Mouse (Mus musculus) 416B (cell line): Measurements from ENCODE around the gene Luzp1.

ENCODE experiments used
- DNase-seq: peaks from one replicate; pipeline ENCODE4 v3.0.0; 2011; ENCODE audit warnings: low read depth

Gene Luzp1

DNA sequence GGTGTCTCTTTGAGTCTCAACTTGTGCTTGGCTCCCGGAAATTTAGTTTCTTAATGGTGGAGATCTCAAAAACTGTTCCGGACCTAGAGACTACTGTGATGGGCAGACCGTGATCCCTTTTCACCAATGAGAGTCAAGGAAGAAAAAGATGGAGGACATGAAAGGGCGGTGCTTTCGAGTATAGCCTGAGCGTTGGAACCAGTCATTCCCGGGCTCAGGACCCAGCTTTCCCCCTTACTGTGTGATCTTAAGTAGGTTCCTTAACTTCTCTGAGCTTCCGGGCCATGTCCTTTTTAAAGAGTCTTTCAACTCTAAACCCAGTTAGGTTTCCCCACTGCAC, 6.8 kb upstream of the Luzp1 start:
- peak; percentile 67 for DNase-seq

DNA sequence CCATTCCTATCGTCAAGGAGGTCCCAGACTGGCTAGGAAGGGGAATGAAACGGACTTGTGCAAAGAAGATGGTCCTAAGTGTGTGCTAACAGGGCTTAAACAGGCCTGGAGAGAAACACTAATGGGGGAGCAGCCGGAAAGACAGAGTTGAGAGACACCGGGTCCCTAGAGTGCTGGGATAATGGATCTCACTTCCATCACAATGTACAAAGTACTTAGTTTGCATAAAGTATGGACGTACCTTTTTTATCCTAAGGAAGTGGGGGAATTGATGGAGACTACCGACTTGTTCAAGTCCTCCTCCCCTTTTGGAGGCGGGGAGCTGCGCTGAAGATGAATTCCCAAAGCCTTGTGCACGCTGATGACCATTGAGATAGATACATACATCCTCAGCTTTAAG, 6.1 kb upstream of the Luzp1 start:
- DNase-seq = no peak

DNA sequence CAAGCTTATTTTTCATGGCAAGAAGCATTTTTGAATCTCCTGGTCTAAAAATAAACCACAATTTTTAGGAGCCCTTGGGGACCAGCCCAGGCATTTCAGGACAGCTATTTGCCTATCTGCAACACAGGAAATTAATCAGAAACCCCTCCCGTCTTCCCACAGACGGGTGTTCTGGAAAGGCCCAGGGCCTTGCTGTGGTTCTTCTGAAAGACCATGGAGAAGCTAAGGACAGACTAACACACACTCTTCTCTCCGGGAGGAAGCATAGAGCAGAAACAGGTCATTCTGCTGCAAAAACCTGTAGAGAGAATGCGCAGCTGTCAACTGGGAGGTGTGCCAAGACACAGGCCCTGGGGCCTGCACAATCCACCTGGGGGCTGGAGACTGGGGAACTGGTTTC, 3.3 kb upstream of the Luzp1 start:
- DNase-seq = no peak

DNA sequence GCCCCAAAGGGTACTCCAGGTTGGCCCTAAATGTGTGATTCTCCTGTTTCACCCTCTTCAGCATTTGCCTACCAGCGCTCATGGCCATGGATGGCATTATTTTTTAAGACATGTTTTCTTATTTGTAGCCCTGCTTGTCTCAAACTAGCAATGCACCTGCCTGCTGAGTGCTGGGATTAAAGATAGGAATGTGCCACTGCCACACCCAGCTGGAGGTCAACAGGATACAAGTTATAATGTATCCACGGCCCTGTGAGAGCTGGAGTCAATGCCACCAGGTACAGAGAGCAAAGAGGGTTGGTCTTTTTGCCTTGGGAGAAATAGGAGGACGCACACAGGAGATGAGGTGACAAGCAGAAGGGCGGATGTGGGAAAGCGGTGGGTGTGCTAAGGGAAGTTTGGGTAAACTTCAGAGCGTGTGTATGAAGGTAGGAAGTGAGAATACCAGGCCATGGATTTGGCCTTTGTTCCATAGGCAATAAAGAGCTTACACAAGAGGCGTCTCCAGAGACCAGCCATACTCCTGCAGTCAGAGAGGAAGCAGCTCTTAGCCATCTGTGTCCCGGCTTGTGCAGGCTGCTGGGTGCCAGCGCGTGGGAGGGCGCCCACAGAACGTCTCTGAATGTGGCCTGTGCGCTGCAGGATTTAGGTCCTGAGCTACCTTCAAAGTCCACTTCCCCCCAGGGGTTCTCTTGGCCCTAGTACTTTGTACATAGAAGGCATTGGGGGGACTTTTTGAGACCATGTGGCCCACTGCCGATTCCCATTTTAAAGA, 821 bp upstream of the Luzp1 start:
- DNase-seq = no peak

DNA sequence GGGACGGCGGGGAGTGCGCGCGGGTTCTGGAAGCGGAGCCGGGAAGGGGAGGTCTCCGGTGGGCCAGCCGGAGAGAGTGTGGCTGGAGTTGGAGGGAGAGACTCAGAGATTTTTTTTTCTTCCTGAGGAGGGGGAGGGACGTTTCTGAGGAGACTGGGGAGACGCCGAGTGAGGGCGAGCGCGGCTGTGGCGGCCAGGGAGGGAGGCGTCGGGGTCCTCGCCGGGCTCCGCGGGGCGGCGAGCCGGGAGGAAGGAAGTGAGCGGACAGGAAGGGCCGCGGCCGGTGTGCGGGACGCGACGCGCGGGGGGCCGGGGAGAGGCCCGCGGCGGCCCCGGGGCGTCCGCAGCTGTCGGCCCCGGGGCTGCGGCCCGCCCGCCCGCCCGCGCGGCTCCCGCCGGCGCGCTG, 383 bp downstream of the Luzp1 start:
- DNase-seq = peak; percentile 61

DNA sequence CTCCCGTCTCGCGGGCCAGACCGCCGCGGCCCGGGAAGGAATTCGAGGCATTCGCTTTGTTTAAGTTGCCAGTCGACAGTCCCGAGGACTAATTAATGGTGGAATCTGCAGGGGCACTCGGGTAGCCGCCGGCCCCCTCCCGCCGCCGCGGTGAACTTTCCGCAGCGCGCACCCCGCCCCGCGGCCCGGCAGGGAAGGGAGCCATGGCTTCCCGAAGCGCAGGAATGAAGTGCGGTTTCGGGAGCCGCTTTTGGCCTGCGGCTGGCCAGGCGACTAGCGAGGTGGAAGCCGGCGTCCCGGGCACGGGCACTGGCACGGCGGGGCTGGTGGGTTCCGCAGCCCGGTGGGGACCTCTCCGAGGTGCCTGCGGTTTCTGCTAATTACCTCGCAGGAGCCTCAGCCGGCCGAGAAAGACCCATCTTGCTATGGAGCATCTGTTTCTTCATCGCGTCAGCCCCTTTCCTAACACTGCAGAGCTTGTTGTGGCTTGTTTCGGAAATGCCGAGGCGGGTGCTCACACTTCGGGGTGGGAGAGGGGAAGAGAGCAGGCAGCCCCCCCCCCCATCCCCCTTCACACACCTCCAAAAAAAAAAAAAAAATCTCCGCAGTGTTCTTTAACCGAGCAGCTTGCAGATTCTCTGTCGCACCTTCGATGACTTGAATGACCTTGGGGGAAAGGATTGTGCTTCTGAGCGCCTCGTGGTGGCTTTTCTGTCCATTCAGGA, 948 bp downstream of the Luzp1 start:
- DNase-seq = peak; percentile 36

DNA sequence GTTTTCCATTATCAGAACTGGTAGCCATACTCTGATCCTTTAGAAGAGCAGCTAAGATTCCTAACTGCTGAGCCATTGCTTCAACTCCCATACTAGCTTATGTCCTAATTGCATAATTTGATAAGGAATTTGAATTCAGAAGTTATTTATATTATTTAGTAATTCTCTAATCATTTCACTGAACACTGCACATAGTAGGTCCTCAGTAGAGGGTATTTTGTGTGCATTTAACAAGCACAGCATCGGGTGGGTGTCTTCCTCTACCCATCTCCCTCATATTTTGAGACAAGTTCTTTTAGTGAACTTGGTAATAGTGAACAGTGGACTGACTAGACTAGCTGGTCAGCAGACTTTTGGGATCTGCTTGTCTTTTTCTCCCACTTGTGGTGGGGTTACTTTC, 7.1 kb downstream of the Luzp1 start:
- no peak for DNase-seq

DNA sequence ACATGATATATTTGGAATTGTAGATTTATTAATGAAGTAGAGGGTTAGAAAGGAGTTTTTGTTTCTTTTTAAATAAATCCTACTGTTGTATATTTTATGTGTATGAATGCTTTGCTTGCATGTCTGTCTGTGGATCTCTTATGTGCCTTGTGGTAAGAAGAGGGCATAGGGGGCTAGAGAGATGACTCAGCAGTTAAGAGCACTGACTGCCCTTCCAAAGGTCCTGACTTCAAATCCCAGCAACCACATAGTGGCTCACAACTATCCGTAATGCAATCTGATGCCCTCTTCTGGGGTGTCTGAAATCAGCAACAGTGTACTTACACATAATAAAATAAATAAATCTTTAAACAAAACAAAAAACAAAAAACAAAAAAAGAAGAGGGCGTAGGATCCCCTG, 17.0 kb downstream of the Luzp1 start:
- peak; percentile 34 for DNase-seq

DNA sequence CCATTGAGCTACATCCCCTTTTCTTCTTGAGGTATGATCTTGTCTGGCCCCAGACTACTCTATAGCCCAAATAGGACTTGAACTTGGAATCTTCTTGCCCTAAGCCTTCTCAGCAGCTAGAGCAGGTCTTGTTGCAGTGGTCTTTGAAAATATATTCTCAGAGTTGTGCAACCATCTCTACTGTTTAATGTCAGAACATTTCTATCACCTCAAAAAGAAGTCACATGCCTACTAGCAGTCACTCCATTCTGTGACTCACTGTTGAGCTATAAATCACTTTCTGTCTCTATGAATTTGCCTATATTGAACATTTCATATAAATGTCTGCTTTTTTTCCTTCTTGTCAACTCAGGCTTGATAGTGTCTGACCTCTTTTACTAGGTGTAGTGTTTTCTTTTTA, 26.4 kb downstream of the Luzp1 start:
- DNase-seq = peak; percentile 25

DNA sequence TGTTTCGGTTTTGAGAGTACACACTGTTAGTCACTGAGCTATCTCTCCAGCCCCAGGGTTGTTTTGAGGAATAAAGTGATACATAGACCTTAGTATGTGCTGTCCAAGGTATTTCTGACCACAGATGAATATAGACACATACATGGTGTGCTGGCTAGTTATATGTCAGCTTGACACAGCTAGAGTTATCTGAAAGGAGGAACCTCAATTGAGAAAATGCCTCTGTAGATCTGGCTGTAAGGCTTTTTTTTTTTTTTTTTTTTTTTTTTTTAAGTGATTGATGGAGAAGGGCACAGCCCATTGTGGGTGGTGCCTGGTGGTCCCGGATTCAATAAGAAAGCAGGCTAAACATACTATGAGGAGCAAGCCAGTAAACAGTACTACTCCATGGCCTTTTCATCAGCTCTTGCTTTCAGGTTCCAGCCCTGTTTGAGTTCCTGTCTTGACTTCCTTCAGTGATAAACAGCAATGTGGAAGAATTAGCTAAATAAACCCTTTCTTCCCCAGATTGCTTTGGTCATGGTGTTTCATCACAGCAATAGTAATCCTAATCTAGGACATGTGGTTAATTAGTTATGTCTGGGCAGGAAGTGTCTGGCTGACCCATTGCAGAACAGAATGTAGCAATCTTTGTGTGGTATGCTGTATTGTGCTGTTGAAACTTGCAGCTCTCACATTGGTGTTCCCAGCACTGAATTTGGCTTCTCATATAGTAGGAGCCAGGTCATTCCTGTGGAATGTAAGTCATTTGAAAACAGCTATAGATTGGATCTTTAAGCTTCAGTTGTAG, 36.1 kb downstream of the Luzp1 start:
- DNase-seq = peak; percentile 92

DNA sequence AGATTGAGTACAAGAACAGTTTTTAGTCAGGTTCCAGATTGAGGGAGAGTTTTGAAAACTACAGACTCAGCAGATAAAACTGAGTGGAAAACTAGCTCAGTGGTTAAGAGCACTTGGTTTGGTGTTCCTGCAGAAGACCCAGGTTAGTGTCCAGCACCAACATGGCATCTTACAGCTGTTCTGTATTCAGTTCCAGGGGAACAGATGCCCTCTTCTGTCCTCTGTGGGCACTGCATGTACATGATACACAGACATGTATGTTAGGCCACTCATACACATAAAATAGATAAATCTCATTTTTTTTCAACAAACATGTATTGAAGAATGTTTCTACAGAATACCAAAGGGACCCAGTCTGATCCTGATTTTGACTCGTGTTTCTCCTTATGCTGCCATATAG, 40.3 kb downstream of the Luzp1 start:
- peak; percentile 69 for DNase-seq

DNA sequence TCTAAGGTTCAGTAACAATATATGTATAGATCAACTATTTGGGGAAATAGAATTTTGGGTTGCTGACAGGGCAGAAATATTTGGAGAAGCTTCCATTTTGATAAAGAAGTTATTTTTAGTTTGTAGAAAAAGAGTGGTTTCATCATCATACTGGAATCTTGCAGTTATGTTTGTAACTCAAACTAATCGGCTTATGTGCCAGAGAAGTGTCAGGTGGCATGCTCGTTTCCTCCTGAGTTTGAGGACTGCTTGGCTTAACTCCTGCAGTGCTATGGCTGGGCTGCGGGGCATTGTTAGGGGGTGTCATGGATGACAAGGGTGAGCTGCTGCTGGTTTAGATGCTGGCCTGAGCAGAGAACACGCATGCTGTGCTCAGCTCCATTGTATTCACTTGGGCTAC, 42.1 kb downstream of the Luzp1 start:
- no peak for DNase-seq

DNA sequence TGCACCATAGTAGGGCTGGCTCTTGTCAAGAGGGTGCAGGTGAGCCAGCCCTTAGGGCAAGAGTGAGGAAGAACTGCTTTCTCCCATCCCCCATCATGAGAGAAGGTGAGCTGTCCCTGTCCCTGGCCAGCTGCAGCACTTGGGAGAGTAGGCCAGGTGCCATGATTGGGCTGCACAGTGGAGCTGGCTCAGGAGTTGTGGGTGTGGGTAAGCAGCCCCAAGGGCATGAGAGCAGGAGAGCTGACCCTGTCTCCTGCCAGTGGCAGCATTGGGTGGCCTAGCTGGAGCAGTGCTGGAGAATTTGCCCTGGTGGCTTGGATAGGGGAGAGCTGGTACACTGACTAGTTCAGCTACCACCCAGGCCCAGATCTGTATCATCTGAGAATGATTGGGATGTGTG, 43.3 kb downstream of the Luzp1 start:
- DNase-seq = no peak

DNA sequence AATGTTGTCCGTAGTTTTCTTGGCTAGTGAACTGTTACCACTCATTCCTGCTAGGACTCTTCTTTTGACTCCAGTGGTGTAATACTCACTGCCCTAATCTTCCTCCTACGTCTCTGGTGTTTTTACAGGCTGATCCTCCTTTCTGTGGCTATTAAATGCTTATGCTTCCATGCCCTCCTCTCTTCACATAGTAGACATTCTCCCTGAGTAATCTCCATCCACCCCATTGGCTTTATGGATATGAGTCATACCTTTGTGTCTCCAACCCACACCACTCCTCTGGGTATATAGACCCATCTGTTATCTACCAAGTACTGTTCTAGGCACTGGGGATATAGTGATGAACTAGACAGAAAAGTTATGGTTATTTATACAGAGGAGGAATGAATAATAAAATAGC, 48.6 kb downstream of the Luzp1 start:
- peak; percentile 41 for DNase-seq

DNA sequence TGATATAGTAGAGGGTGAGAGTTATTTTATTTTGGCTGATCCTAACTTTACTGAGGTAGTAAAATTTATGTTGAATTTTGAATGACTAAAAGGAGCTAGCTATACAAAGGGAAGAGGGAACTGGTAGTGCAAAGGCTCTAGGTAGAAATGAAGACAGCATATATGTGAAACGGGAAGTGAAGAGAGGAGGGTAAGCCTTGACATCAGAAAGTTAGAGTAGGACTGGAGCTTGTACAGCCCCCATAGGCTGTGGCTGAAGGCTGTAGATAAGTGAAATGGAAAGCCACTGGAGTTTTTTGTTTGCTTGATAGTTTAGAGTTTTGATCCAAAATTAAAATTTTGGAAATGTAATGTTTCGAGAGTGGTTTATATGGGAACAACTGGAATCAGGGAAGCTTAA, 49.0 kb downstream of the Luzp1 start:
- no peak for DNase-seq

DNA sequence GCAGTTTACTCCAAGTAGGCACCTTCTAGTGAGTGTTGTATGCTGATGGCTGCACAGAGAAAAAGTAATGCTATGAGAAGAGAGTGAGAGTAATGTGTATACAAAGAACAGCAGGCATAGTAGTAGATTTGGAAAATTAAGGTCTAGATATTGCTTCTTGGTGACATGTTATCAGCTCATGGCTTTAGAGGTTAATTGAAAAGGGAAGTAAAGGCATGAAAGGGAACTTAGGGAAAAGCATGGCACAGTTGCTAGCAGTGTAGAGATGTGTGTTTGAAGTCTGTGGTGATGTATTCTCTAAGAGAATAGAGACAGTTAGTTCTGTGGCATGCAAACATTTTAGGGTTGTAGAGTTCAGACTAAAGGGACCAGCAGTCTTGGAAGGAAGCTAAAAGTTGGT, 50.3 kb downstream of the Luzp1 start:
- DNase-seq = no peak

DNA sequence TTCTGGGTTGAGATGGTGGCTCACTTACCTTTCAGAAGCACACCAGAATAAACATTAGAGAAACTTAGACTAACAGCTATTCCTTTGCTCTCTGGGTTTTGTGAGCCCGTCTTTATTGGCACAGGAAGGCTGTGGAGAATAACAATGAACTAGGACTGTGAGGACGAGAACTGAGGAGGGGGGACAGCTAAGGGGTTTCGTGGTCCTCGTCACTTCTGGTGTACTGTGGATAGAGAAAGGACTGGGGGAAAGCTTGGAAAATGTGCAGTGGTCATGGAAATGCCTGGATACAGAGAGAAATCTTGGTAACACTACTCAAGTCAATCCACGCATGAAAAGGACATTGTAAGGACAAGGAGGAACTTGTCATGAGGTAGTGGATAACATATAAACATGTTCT, 52.3 kb downstream of the Luzp1 start:
- no peak for DNase-seq

DNA sequence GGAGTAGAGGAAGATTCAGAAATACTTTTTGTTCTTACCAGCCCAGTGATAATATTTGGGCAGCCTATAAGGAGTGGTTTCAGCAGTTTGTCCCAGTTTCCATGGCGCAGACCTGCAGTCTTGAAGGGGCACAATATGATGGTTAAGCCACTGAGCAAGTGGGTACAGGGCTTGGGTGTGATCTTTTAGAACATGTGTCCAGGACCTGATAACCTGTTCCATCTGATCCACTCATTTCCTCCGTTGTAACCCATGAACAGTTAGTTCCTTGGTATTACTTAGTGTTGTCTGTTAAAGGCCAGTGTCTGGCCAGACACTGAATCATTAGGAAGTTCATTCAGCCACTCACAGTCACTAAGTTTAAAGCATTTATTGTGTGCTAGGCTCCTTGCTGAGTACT, 54.7 kb downstream of the Luzp1 start:
- DNase-seq = peak; percentile 42

DNA sequence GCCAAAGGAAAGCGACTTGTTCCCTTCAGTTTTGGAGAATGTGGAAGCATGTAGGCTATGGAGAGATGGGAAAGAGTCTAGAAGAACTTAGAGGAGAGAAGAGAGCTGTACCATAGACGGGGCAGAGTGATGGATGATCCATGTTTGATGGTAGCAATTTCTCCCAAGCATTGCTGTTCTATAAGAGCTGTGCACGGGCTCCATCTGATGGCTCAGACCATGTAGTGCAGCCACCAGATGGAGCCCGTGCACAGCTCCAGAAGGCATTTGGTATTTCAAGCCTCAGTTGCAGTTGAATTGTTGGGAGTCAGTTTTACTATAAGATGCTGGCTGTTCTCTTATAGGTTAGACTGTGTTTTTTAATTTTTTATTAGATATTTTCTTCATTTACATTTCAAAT, 56.9 kb downstream of the Luzp1 start:
- peak; percentile 67 for DNase-seq

DNA sequence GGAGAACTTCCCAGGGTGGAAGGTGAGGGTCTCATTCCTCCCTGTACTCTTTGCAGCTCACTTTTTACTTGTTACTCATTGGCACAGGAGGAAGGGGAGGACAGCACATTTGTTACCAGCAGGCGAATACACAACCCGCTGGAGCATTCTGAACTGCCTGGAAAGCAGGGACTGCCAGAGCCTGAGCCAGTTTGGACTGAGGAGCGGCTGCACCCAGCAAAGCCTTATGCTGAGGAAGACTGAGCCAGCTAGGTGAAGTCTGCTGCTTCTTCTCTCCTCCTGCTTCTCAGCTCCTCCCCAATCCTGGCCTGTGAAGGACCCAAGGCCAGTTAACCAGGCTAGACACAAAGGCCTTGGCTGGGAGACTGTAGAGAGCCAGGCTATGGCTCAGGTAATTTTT, 75.6 kb downstream of the Luzp1 start:
- DNase-seq = no peak

DNA sequence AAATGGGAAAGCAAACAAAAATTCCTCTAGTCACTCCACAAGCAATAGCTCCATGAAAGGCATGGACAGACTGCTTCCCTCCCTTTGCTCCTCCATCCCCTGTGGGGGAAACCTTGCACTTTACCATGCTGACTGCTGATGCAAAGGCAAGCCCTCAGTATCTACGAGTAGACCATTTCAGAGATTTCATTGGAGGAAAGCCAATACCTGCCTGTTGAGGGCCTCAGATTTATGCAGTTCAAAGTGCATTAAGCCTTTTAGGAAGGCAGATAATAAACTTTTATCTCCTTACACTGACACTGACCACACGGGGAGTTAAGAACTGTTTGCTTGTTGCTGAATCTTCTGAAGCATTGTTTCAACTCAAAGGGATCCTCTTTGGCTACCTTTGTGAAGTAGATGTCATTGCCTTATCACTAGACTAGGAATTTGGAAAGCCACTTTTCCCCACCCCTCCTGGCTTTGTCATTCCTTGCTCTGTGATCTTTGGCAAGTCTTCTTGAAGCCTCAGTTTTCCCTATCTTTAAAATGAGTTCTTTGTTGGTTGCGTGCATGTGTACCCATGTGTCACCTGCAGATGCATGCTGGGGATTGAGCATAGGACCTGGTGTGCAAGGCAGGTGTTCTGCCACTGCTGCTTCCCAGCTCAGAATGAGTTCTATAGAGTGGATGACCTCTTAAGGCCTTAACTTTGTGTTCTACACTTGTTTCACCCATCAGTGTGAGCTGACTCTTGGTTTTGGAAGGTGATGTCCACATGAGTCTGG, 76.9 kb downstream of the Luzp1 start:
- DNase-seq = no peak

DNA sequence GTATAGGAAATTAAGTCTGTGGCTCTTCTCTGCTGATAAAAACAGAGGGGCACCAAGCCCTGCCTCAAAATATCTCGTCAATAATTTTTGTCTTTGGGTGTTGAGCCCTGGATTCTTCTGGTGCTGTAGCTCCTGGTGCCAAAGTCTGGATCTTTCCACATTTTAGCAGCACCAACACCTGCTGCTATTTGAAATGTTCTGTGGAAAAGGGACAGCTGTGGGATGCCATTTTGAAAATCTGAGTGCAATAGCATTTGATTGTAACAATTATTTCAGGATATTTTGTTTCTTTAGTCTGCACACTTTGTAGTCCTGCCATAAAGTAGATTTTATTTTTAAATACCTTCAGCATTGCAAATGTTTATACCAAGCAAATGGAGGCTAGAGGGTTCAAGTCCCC, 78.2 kb downstream of the Luzp1 start:
- no peak for DNase-seq
